Mouse (Mus musculus): ENCODE data around the gene Ccdc27.

Gene Ccdc27

DNA sequence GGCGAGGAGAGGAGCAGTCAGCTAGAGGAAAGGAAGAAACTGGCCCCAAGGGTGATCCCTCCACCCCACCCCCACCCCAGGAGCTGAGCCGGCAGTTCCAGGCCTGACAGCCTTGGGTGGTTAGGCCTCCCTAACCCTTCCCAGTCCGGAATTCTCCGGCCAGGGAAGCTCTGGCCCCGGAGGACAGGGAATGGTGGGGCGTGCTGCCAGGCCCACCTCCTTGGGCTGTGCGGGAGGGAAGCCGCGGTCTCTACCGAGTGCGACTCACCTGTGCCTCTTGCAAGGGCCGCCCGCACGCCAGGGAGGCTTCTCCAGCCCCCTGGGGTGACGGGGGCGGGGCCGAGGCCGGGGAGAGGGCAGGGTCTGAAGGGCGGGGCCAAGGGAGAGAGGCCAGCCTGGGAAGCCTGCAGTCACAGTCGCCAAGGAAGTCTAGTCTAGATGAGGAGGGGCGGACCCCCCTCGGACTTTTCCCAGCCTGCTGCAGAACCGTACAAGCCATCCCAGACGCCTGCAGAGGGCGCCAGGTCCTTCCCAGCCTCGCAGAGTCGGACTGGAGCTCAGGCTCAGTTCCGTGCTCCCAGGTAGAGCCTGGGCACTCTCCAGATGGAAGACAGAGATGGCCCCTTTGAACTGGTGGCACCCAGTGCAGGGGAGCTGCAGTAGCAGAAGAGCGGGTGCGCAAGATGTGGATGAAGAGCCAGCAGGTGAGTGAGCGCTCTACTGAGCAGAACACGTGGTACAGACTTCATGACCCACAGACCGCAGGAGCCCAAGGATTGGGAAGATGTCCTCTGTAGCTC lies 16.6 kb downstream of the Ccdc27 start, which contains the start of gene Smim1:
Gene Smim1, minus strand, starts transcription at position 590 of the 800 bp plus-strand sequence.
- peak; percentile 83 for DNase-seq (ENCODE audit: low spot score)

DNA sequence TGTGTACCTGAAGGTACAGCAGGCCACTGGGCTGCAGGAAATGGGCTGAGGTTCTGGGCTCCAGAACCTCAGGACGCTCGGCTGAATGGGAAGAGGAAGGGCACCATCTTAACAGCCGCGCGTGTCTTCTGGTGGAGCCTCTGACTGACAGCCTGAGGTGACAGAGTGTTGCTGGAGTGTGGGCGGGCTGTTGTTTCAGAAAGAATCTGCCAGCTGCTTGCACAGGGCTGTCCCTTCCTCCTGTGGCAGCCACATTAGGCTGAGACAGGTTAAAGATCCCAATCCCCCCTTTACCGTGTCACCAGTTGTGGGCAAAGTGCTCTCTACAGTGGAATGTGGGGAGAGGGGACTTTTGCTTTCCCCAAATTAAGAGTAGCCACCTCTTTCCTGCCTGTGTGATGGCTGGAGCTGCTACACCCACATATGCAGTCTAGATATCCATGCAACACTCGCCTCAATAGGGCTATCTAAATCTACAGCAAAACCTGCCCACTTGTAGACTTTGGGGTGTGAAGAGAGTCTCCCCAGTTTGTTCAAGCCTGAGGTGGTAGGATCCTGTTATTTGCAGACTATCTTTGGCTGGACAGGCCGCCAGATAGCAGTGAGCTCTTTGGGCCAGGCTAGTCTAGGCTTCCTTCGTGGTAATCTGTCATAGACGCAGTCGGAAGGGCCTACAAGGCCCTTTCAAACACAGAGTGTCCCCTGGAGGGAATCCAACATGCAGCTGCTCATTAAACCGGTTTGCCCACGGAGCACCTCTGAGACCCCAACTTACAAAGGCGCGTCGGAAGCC lies 17.6 kb downstream of the Ccdc27 start:
- peak; percentile 27 for DNase-seq (ENCODE audit: low spot score)

DNA sequence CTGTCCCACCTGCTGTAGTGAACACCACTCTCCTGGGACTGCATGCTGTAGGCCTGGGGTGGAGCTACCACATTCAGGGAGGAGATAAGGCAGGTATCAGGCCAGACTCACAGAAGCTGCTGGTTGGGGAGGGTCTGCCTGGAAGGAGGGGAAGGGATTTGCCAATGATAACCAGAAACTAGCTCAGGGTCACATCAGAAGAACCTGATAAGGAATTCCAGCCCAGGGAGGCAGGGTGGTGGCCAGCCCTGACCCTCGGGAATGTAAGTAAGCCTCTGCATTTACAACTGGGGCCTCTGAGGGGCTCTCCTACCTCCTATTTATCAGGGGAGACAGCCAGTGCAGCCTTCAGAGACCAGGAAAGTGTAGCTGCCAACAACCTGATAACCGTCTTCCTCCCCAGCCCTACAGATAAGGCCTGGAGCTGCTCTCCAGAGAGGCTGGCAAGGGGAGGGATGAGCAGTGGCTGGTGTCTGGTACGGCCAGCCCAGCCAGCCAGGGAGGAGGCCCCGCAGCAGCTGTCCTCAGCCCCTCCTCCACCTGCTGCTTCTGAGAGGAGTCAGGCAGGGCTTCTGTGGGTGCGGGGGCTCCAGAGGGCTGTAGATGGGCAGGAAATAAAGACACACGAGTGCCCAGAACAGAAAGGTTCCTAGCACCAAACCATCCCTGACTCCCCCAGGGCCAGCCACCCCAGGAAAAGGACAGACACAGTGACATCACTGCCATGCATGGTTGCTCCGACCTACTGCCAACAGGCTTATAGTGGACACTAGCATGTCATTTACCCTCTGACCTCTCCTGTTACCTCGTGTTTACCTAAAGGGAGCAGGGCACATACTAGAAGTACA lies 18.5 kb downstream of the Ccdc27 start:
- peak; percentile 37 for DNase-seq (ENCODE audit: low spot score)

DNA sequence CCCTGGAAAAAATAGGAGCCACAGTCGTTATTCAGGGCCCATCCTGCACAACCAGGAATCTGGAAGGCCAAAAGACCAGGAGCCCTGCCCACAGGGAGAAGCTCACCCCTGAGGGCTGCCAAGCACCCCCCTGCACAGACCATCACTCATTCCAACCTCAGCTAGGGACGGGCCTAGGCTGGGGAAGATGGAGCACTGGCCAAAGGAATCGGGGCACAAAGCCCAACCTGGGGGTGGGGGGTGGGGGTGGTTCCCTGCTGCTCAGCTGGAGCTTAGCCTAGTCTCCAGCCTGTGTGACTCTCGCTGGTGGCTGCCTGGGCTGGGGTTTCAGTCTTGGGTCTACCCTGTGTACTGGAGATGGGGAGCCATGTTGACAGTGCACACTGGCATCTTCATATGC lies 19.6 kb downstream of the Ccdc27 start:
- DNase-seq (ENCODE audit: low spot score): no peak

DNA sequence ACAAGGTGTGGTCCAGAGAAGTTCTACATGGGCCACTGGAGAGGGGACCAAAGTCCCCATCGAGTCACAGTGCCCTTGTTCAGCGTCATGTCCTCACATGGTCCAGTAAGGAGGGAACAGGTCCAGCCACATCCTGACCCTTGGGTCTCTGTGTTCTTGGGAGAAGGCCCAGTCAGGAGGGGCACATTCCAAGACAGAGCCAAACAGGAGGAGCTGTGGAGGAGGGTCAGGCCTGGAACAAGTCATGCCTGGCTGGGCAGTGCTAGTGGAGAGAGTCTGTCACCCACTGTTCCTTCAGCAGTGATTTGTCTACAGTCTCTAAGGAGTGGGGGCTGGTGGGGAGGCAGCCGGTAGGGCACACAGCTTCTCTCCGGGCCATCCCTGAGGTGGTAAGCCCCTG lies 20.1 kb downstream of the Ccdc27 start:
- peak; percentile 61 for DNase-seq (ENCODE audit: low spot score)

DNA sequence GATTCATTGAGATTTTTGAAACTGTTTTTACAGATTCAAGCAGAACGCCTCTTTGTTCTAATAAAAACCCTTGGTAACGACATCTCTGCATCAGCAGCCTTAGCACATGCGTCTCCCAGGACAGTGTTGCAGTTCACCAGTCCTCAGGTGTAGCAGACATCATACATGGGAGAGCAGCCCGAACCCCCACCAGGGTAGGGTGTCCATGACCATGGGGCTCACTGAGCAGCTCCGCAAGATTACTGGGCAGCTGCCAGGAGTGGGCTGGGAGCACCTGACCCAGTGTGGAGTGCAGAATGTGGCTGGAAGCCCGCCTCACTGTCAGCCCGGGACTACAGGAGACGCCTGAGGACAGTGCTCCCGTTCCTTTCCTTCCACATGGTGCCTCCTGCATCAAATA lies 21.0 kb downstream of the Ccdc27 start:
- DNase-seq (ENCODE audit: low spot score): no peak

DNA sequence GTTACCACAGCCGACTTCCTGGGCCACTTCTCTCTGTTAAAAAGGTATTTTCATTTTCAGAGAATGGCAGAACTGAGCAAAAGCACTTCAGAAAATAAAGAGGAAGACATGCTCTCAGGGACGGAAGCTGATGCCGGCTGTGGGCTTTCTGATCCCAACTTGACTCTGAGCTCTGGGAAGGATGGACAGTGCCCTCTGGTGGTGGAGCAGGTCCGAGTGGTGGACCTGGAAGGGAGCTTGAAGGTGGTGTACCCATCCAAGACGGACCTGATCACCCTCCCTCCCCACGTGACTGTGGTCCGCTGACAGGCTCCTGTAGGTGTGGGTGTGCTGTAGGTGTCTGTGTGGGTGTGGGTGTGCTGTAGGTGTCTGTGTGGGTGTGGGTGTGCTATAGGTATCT lies 22.9 kb downstream of the Ccdc27 start:
- DNase-seq (ENCODE audit: low spot score): peak; percentile 53

DNA sequence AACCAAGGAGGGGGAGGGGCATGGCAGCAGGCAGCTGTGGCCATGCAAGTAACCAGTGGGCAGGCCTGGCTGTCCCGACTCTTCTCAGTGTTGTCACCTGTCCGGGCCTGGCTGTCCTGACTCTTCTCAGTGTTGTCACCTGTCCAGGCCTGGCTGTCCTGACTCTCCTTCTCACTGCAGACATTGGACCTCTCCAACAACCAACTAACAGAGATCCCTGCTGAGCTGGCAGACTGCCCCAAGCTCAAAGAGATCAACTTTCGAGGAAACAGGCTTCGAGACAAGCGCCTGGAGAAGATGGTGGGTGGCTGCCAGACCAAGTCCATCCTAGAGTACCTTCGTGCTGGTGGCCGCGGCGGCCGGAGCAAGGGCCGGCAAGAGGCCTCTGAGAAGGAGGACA lies 27.0 kb downstream of the Ccdc27 start:
- DNase-seq (ENCODE audit: low spot score): no peak

DNA sequence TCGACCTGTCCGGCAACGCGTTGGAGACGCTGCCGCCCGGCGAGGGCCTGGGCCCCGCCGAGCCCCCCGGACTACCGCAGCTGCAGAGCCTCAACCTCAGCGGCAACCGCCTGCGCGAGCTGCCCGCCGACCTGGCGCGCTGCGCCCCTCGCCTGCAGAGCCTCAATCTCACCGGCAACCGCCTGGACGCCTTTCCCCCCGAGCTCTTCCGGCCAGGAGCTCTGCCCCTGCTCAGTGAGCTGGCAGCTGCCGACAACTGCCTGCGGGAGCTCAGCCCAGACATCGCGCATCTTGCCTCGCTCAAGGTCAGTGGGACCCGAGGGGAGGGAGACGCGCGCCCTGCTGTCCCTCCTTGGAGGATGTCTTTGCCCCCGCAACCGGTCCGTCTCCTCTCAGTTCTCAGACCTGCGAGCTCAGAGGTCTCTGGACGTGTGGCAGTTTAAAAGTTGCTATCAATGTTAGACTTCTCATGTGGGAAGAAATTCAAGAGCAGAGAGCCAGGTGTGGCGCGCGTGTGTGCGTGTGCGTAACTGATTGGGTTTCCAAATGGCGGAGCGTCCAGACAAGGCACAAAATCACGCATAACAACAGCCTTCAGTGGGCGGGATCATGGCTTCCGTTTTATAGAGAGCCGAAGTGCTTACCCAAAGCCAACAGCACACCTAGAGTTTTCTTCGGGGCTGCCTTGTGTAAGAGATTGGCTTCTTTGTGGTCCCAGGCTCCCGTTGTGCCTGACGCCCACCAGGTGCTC lies 30.2 kb downstream of the Ccdc27 start:
- DNase-seq (ENCODE audit: low spot score): no peak

DNA sequence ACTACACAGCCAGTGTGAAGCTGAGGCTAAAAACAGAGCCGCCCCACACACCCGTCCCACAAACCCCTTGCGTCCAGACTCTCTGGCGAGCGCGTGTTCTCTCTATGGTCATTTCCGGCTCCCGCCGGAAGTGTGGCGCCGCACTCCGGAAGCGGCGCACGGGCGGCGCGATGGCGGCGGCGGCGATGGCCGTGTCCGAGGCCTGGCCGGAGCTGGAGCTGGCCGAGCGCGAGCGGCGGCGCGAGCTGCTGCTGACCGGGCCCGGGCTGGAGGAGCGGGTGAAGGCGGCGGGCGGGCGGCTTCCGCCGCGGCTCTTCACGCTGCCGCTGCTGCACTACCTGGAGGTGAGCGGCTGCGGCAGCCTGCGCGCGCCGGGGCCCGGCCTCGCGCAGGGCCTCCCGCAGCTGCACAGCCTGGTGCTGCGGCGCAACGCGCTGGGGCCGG lies 30.8 kb downstream of the Ccdc27 start, which contains the start of gene Lrrc47:
Gene Lrrc47, plus strand, starts transcription at position 86 of the 444 bp plus-strand sequence.
- DNase-seq (ENCODE audit: low spot score): peak; percentile 83

DNA sequence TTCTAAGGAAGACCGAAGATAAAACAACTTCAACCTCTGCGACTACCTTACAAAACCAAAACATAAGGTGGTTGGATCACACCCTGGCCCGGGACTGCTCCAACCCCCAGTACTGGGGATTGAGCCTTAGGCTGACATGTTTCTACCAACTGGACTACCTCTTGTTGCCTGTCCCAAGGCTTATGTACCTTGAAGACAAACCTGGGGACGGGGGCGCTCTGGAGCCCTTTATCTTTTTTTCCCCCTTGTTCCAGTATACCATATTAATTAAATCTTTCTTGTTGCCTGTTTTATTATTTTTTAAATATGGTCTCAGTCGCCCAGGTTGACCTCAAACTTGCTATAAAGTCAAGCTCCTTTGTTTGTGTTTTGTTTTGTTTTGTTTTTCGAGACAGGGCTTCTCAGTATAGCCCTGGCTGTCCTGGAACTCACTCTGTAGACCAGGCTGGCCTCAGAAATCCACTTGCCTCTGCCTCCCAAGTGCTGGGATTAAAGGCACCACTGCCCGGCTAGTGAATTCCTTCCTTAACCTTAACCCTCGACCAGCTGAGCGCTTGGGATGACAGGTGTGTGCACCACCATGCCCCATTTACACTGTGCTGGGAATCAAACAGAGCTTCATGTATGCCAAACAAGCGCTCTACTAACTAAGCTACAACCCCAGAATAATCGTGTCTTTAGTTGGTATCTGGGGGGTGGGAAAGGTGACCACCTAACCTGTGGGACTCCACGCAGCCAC lies 31.4 kb downstream of the Ccdc27 start:
- DNase-seq (ENCODE audit: low spot score): no peak

DNA sequence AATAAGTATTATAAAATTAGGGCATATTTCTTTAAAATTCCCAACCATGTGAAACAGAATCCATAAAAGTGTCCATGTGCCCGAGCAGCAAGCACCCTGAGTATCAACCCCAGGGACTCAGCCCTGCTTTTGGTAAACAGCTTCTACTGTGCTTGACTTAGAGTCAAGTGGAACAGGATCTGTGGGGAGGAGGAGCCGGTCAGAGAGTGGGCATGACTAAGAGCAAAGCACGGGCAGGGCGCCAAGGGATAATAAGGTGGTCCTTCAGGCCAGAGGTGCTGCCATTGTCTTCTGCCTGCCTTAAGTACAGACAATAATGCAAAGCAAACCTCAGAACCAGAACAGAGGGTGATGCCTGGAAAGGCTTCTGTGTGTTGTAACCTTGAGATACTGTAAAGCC lies 34.7 kb downstream of the Ccdc27 start:
- peak; percentile 39 for DNase-seq (ENCODE audit: low spot score)

DNA sequence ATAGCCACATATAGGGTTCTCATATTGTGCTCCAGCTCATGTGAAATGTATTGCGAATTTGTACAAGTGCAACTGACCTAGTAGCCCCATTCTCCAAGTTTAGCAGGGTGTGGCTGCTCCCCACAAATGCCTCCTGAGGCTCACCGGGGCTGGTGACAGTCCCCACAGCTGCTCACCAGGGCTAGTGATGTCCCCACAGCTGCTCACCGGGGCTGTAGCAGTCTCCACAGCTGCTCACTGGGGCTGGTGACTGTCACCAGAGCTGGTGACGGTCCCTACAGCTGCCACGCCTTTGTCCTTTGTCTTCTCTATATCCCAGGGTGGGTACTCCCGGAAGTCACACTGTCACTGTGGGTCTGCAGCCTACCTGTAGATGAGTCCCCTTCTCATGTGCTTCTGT lies 36.2 kb downstream of the Ccdc27 start:
- DNase-seq (ENCODE audit: low spot score): no peak

DNA sequence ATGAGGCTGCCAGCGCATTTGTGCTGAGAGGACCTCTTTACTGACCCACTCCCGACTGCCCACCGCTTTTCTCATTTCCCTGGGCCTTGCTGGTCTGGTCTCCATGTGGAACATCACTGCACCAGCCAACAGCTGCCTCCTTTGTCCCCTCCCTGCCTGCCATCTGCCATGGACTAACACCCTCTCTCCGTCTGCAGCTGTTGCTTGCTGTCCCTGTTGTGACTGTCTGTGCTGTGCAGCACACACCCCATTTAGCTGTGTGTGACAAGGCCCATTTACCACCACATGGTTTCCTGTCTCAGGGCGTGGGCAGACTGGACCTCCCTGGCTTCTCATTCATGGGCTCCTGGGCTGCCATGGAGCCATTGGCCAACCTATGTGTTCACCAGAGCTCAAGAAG lies 37.0 kb downstream of the Ccdc27 start:
- no peak for DNase-seq (ENCODE audit: low spot score)

DNA sequence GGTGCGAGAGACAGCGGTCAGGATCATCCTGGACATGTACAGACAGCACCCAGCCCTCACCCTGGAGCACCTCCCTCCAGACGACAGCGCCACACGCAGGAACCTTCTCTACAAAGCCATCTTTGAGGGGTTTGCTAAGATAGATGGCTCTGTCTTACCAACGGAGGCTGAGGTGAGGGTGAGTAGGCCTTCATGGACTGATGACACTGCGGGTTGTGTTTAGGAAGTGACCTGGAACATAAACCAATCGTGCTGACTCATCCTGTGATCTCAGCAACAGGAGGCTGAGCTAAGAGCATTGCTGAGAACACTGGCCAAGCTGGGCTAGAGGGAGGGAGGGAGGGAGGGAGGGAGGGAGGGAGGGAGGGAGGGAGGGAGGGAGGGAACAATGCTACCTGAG lies 49.0 kb downstream of the Ccdc27 start:
- DNase-seq (ENCODE audit: low spot score): no peak

DNA sequence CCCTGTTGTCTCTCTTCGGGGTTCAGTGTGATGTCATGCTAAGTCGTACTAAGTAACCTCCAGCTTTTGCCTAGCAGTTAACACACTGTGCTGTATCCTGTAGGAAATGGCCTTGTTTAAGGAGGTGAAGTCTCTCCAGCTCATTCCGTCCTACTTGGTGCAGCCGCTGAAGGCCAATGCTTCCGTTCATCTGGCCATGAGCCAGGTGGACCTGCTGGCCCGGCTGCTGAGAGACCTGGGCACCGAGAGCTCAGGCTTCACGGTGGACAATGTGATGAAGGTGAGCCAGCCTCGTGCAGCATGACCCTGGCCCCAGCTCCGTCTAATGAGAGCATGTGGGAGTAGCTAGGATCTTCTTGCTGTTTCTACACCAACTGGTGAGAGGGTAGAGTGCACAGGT lies 49.8 kb downstream of the Ccdc27 start:
- no peak for DNase-seq (ENCODE audit: low spot score)

DNA sequence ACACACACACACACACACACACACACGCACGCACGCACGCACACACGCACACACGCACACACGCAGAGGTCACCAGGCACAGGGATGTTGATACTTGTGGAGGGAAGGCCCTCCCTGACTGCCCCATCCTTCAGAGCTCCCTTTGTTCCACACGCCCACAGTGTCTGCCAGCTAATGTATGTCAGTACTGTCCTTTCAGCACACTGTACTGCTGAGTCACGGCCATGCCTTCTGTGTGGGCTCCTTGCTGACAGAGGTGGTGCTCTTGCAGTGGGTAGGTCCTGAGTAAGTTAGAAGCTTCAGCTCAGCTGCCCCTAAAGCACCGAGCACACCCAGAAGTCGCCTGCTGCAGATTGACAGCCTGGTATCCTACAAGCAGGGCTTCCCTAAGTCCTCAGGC lies 62.0 kb downstream of the Ccdc27 start:
- DNase-seq (ENCODE audit: low spot score): no peak

DNA sequence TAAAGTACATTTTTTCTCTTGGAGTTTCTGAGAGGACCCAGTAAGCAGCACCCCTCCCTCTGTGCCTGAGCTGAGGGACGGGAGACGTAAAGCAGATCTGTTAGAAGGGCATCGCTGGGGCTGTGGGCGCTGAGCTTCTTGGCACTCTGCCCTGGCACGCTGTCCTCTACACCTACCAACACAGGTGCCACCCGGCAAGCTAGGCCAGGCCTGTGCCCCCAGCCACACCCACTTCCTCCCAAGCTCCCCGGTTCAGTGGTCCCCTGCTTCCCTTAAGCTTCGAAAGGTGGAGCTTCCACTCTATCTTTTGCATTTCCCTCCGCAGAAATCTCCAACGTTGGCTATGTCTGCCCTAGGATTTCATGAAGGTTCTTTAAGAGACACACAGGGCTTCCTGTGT lies 63.2 kb downstream of the Ccdc27 start:
- DNase-seq (ENCODE audit: low spot score): no peak

Measured in urinary bladder, postnatal 14 days (tissue).